Comparison of ENCODE assay signal across 16 mouse cellular contexts in the genomic region with DNA sequence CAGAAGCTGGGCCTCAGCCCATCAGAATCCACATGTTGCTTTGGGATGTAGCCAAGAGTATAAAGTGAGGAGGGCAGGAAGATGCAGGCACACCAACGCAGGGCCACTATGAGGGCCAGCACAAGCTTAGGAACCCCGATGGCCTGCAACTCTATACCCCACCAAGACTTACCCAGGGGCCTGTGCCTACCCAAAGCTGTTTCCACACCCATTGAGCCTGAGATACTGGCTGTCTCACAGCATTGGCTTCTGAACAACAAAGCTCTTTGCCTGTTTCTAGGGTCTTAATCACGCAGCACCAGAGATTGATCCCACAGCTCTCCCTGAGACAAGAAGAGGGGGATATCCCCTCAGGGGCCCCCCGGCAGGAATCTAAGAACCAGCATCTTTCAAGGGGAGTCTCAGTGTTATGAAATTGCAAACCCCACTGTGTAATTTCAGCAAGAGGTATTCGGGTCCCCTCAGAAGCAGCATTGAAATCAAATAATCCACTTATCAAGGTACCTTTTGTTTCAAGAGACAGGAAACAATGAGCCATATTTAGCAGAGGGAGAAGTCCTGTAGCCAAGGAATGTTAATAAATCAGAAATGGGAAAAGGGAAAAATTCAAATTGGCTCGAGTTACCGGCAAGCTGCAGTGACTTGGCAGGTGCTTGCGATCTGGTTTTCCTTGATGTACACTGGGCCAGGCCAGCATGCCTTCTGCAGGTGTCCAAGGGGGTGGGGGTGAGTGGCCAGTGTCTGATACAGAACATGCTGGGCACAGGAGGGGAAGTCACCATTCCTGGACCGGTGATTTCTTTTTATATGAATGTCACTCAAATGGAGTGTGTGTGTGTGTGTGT.
DNase-seq lines count a peak whose midpoint lies in the region; ATAC-seq lines count a peak whose summit lies in the region.
"Had no signal": no experiment of that assay in that cellular context is flagged by ENCODE, and none has a peak within 500 bp of the region (broad histone marks: within the 10 kb centered on the region; RNA-seq: fewer than 3 reads in every experiment).

No protein-coding gene starts in this region.

- DNase-seq in hindbrain, embryonic 11.5 days (ENCODE audit: low spot score), result no peak
- no peak for DNase-seq in neural tube, embryonic 11.5 days (ENCODE audit: low spot score)
- no peak for DNase-seq in layer of hippocampus, postnatal 10 days (ENCODE audit: low spot score in 2 of 2)
- no peak for DNase-seq in testis, postnatal 14 days (ENCODE audit: low spot score)
- DNase-seq: adrenal gland, postnatal 25 days; B cell, adult 2 months; gastrocnemius, postnatal 10 days; kidney, postnatal 36 days had no signal

- no peak overlapping the region for H3K9ac ChIP-seq in hindbrain, embryonic 12.5 days
- no peak overlapping the region for H3K9ac ChIP-seq in hindbrain, embryonic 11.5 days (ENCODE audit: low read depth, low read length)
- peak overlapping the region; percentile 6; the same call in 1 of the 2 replicates for H3K9ac ChIP-seq in neural tube, embryonic 11.5 days (ENCODE audit: low read length)
- no peak overlapping the region for H3K9ac ChIP-seq in neural tube, embryonic 15.5 days (replicated peaks)
- H3K9ac ChIP-seq in embryonic facial prominence, embryonic 13.5 days, result 0 out of 2 replicates have a peak overlapping the region, but pooled peaks have one; percentile 16
- H3K9ac ChIP-seq in limb, embryonic 15.5 days, result no peak overlapping the region
- H3K9ac ChIP-seq: liver, embryonic 15.5 days had no signal

- no peaks in the 10 kb centered on the region for H3K27me3 ChIP-seq in hindbrain, embryonic 12.5 days
- no peaks in the 10 kb centered on the region for H3K27me3 ChIP-seq in hindbrain, embryonic 11.5 days (ENCODE audit: control insufficient read depth, insufficient read depth, low read length)
- no peaks in the 10 kb centered on the region for H3K27me3 ChIP-seq in neural tube, embryonic 11.5 days (ENCODE audit: control insufficient read depth, insufficient read depth, low read length)
- no peaks in the 10 kb centered on the region for H3K27me3 ChIP-seq in neural tube, embryonic 15.5 days (replicated peaks)
- no peaks in the 10 kb centered on the region for H3K27me3 ChIP-seq in embryonic facial prominence, embryonic 13.5 days
- no peaks in the 10 kb centered on the region for H3K27me3 ChIP-seq in limb, embryonic 15.5 days
- H3K27me3 ChIP-seq: liver, embryonic 15.5 days; megakaryocyte, embryonic 14.5 days had no signal

- peaks cover 23% of the 10 kb centered on the region for H3K4me1 ChIP-seq in hindbrain, embryonic 12.5 days
- no peaks in the 10 kb centered on the region for H3K4me1 ChIP-seq in hindbrain, embryonic 11.5 days (replicated peaks; ENCODE audit: control insufficient read depth, insufficient read depth, low read length)
- peaks cover 10% of the 10 kb centered on the region; the same call in 1 of the 2 replicates for H3K4me1 ChIP-seq in neural tube, embryonic 11.5 days (ENCODE audit: control insufficient read depth, insufficient read depth, low read length)
- H3K4me1 ChIP-seq in neural tube, embryonic 15.5 days, result peaks cover 19% of the 10 kb centered on the region
- H3K4me1 ChIP-seq in embryonic facial prominence, embryonic 13.5 days, result peaks cover 40% of the 10 kb centered on the region
- H3K4me1 ChIP-seq in limb, embryonic 15.5 days, result peaks cover 18% of the 10 kb centered on the region
- H3K4me1 ChIP-seq: liver, embryonic 15.5 days; megakaryocyte, embryonic 14.5 days had no signal

- H3K4me2 ChIP-seq in hindbrain, embryonic 12.5 days (replicated peaks), result no peak overlapping the region
- H3K4me2 ChIP-seq in hindbrain, embryonic 11.5 days (replicated peaks; ENCODE audit: low read depth, low read length), result no peak overlapping the region
- no peak overlapping the region for H3K4me2 ChIP-seq in neural tube, embryonic 11.5 days (ENCODE audit: low read depth)
- H3K4me2 ChIP-seq in neural tube, embryonic 15.5 days, result no peak overlapping the region
- no peak overlapping the region for H3K4me2 ChIP-seq in embryonic facial prominence, embryonic 13.5 days
- no peak overlapping the region for H3K4me2 ChIP-seq in limb, embryonic 15.5 days
- H3K4me2 ChIP-seq: liver, embryonic 15.5 days had no signal

- WGBS in hindbrain, embryonic 12.5 days, result 71% methylated on average over 9 of the region's 9 CpGs
- WGBS in hindbrain, embryonic 11.5 days, result 72% methylated on average over 9 of the region's 9 CpGs
- 71% methylated on average over 9 of the region's 9 CpGs for WGBS in neural tube, embryonic 11.5 days
- WGBS in neural tube, embryonic 15.5 days, result 63% methylated on average over 9 of the region's 9 CpGs
- WGBS in embryonic facial prominence, embryonic 13.5 days, result 40% methylated on average over 9 of the region's 9 CpGs
- 21% methylated on average over 9 of the region's 9 CpGs for WGBS in limb, embryonic 15.5 days

- ATAC-seq in hindbrain, embryonic 12.5 days (ENCODE audit: low FRiP score), result no peak
- no peak for ATAC-seq in hindbrain, embryonic 11.5 days (ENCODE audit: low FRiP score)
- ATAC-seq in neural tube, embryonic 11.5 days (ENCODE audit: insufficient read depth, low FRiP score, low TSS enrichment), result no peak
- ATAC-seq in neural tube, embryonic 15.5 days (ENCODE audit: low FRiP score), result no peak
- ATAC-seq in embryonic facial prominence, embryonic 13.5 days (ENCODE audit: insufficient number of reproducible peaks, insufficient read depth, low FRiP score, low TSS enrichment, low read depth), result no peak
- no peak for ATAC-seq in limb, embryonic 15.5 days (ENCODE audit: insufficient number of reproducible peaks, low FRiP score, low TSS enrichment, low read depth)

- H3K9me3 ChIP-seq in hindbrain, embryonic 12.5 days (replicated peaks), result no peaks in the 10 kb centered on the region
- H3K9me3 ChIP-seq in hindbrain, embryonic 11.5 days (ENCODE audit: control insufficient read depth, low read length), result no peaks in the 10 kb centered on the region
- no peaks in the 10 kb centered on the region for H3K9me3 ChIP-seq in neural tube, embryonic 11.5 days (ENCODE audit: control insufficient read depth, low read length)
- H3K9me3 ChIP-seq in neural tube, embryonic 15.5 days (replicated peaks), result no peaks in the 10 kb centered on the region
- H3K9me3 ChIP-seq in embryonic facial prominence, embryonic 13.5 days, result no peaks in the 10 kb centered on the region
- H3K9me3 ChIP-seq in limb, embryonic 15.5 days, result no peaks in the 10 kb centered on the region
- H3K9me3 ChIP-seq: heart, embryonic 10.5 days had no signal

- H3K36me3 ChIP-seq in hindbrain, embryonic 12.5 days, result no peaks in the 10 kb centered on the region
- no peaks in the 10 kb centered on the region for H3K36me3 ChIP-seq in hindbrain, embryonic 11.5 days (ENCODE audit: control insufficient read depth, insufficient read depth, low read length)
- no peaks in the 10 kb centered on the region for H3K36me3 ChIP-seq in neural tube, embryonic 11.5 days (ENCODE audit: control insufficient read depth, insufficient read depth, low read length)
- no peaks in the 10 kb centered on the region for H3K36me3 ChIP-seq in neural tube, embryonic 15.5 days
- H3K36me3 ChIP-seq in embryonic facial prominence, embryonic 13.5 days, result no peaks in the 10 kb centered on the region
- H3K36me3 ChIP-seq in limb, embryonic 15.5 days, result no peaks in the 10 kb centered on the region
- H3K36me3 ChIP-seq: heart, embryonic 10.5 days; liver, embryonic 15.5 days had no signal

- H3K27ac ChIP-seq in hindbrain, embryonic 12.5 days, result peak overlapping the region; percentile 14; the same call in 1 of the 2 replicates
- H3K27ac ChIP-seq in hindbrain, embryonic 11.5 days (ENCODE audit: low read depth, low read length), result no peak overlapping the region
- 0 out of 2 replicates have a peak overlapping the region, but pooled peaks have one; percentile 4 for H3K27ac ChIP-seq in neural tube, embryonic 11.5 days (ENCODE audit: low read depth, low read length)
- no peak overlapping the region for H3K27ac ChIP-seq in neural tube, embryonic 15.5 days (replicated peaks)
- H3K27ac ChIP-seq in embryonic facial prominence, embryonic 13.5 days, result peak overlapping the region; percentile 80
- peak overlapping the region; percentile 43 for H3K27ac ChIP-seq in limb, embryonic 15.5 days
- H3K27ac ChIP-seq: heart, embryonic 10.5 days; liver, embryonic 15.5 days had no signal

- no peak overlapping the region for H3K4me3 ChIP-seq in hindbrain, embryonic 12.5 days
- no peak overlapping the region for H3K4me3 ChIP-seq in hindbrain, embryonic 11.5 days (ENCODE audit: low read depth, low read length)
- no peak overlapping the region for H3K4me3 ChIP-seq in neural tube, embryonic 11.5 days (ENCODE audit: low read depth, low read length)
- H3K4me3 ChIP-seq in neural tube, embryonic 15.5 days (replicated peaks), result no peak overlapping the region
- no peak overlapping the region for H3K4me3 ChIP-seq in embryonic facial prominence, embryonic 13.5 days
- no peak overlapping the region for H3K4me3 ChIP-seq in limb, embryonic 15.5 days
- H3K4me3 ChIP-seq: heart, embryonic 10.5 days; liver, embryonic 15.5 days; megakaryocyte, embryonic 14.5 days; myocyte had no signal

Comparison
In these comparisons a context has a peak if more than half of its experiments do, and no peak if none do; other contexts are left out.
1. H3K27ac ChIP-seq: peak in hindbrain, embryonic 12.5 days (single experiment), neural tube, embryonic 11.5 days (single experiment), embryonic facial prominence, embryonic 13.5 days (single experiment) and limb, embryonic 15.5 days (single experiment); none in hindbrain, embryonic 11.5 days (single experiment) and neural tube, embryonic 15.5 days (single experiment).
2. H3K9ac ChIP-seq: peak in neural tube, embryonic 11.5 days (single experiment) and embryonic facial prominence, embryonic 13.5 days (single experiment); none in hindbrain, embryonic 12.5 days (single experiment), hindbrain, embryonic 11.5 days (single experiment), neural tube, embryonic 15.5 days (single experiment) and limb, embryonic 15.5 days (single experiment).